Mouse (Mus musculus): Measurements from ENCODE around the gene Krt76. TPM values are rescaled to one million over a fixed set of nuclear protein-coding genes. Genes with fewer than 3 reads are reported as not detected.

Gene Krt76
- total and polyA plus RNA-seq, 2 experiments = not detected

GRCm38 (mm10) chr15:101904849-101905248 is 12.1 kb upstream of the Krt76 start:
- no peak for TF ChIP-seq POLR2A (IDR thresholded peaks at IDR 0.05; ENCODE audit: extremely low read depth, insufficient read depth, low read length)
- no peak for TF ChIP-seq CTCF (IDR thresholded peaks at IDR 0.05; ENCODE audit: low read depth, low read length)
- 86% methylated on average over 5 of the region's 5 CpGs for WGBS
- H3K9ac ChIP-seq (ENCODE audit: low read depth, low read length) = no peak overlapping the region
- peaks cover 3% of the 10 kb centered on the region; the same call in 1 of the 2 replicates for H3K4me1 ChIP-seq (ENCODE audit: control insufficient read depth, insufficient read depth, low read length)
- no peaks in the 10 kb centered on the region for H3K79me2 ChIP-seq (ENCODE audit: control insufficient read depth, insufficient read depth, low read length)
- H3K36me3 ChIP-seq (ENCODE audit: control insufficient read depth, insufficient read depth, low read length) = no peaks in the 10 kb centered on the region
- H3K27me3 ChIP-seq (ENCODE audit: control insufficient read depth, insufficient read depth, low read length) = no peaks in the 10 kb centered on the region; the same call in 1 of the 2 replicates
- H3K27ac ChIP-seq (replicated peaks; ENCODE audit: insufficient read depth, low read depth, low read length) = no peak overlapping the region
- H3K4me3 ChIP-seq (ENCODE audit: insufficient read depth, low read depth, low read length) = no peak overlapping the region
- DNase-seq (ENCODE audit: extremely low read depth, low read depth, low spot score) = no peak

DNA sequence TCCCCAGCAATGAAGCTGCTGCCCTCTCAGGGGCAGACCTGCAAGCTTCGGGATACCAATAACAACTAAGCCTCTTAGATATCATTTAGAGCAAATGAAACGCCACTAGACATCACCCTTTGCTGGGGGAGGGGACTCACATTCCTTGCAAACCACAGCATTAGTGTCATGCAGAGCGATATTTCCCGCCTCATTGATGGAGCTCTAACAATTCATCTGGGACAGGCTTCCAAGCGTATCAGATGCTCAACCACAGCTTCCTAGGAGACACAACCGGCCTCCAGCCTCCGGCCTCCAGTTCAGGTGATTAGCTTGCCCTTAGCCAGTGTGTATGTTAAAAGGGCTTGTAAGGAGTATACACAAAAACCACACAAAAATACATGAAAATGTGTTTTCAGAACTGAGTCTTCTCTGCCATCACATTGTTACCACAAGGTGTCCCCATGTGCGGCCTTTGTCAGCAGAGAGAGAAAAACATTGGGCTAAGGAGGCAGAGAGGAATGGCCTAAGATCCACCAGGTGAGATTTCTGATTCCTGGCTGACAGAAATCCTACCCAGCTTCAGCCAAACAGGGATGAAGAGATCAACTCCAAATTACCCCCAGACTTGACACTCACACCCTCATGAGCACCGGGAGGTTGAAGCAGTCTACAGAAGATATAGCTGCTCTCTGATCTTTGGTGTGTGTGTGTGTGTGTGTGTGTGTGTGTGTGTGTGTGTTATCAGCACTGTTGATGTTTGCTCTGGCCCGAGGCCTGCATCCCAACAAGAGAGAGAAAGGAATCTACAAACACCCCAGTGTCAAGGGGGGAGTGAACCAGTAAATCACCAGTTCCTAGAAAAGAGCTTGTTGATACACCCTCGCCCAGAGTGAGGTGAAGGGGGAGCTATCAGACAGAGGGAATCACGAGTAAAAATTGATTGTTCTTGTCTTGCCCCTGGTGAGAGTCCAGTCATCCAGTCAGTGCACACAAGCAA is 9.7 kb upstream of the Krt76 start:
- Histone ChIP-seq H3K4me3 (ENCODE audit: insufficient read depth, low read depth, low read length) (no peak overlapping the region), H3K27me3 (ENCODE audit: control insufficient read depth, insufficient read depth, low read length) (no peaks in the 10 kb centered on the region; the same call in 1 of the 2 replicates), H3K27ac (replicated peaks; ENCODE audit: insufficient read depth, low read depth, low read length) (no peak overlapping the region), H3K9ac (ENCODE audit: low read depth, low read length) (no peak overlapping the region), H3K36me3 (ENCODE audit: control insufficient read depth, insufficient read depth, low read length) (no peaks in the 10 kb centered on the region), H3K79me2 (ENCODE audit: control insufficient read depth, insufficient read depth, low read length) (no peaks in the 10 kb centered on the region), H3K4me1 (ENCODE audit: control insufficient read depth, insufficient read depth, low read length) (peaks cover 3% of the 10 kb centered on the region; the same call in 1 of the 2 replicates)
- TF ChIP-seq POLR2A (IDR thresholded peaks at IDR 0.05; ENCODE audit: extremely low read depth, insufficient read depth, low read length) (no peak), CTCF (IDR thresholded peaks at IDR 0.05; ENCODE audit: low read depth, low read length) (peak; percentile 25; the same call in 1 of the 2 replicates)
- WGBS = 55% methylated on average over 12 of the region's 12 CpGs
- peak; percentile 64 for DNase-seq (ENCODE audit: extremely low read depth, low read depth, low spot score)

DNA sequence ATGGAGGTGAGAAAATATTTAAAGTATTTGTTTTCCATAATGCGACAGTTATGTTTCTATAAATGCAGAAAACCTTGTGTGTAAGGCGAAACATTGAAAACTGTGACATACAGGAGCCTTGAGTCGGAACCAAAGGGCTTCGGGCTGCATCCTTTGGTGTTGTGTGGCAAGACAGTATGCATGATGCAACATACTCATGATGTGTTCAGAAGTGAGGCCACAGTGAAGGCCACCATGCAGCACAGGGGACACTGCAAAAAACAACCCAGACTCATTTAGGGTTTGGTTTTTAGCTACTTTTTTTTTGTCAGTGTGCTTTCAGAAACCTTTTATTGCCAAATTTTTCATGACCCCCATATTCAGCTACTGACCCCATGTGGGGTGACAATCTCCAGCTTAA is 2.5 kb upstream of the Krt76 start:
- H3K36me3 ChIP-seq (ENCODE audit: control insufficient read depth, insufficient read depth, low read length) = no peaks in the 10 kb centered on the region
- H3K4me3 ChIP-seq (ENCODE audit: insufficient read depth, low read depth, low read length) = no peak overlapping the region
- 87% methylated on average over 4 of the region's 4 CpGs for WGBS
- H3K4me1 ChIP-seq (ENCODE audit: control insufficient read depth, insufficient read depth, low read length) = no peaks in the 10 kb centered on the region
- H3K27ac ChIP-seq (replicated peaks; ENCODE audit: insufficient read depth, low read depth, low read length) = no peak overlapping the region
- DNase-seq (ENCODE audit: extremely low read depth, low read depth, low spot score) = no peak
- TF ChIP-seq CTCF (IDR thresholded peaks at IDR 0.05; ENCODE audit: low read depth, low read length) = no peak
- no peak for TF ChIP-seq POLR2A (IDR thresholded peaks at IDR 0.05; ENCODE audit: extremely low read depth, insufficient read depth, low read length)
- H3K27me3 ChIP-seq (ENCODE audit: control insufficient read depth, insufficient read depth, low read length) = no peaks in the 10 kb centered on the region; the same call in 1 of the 2 replicates
- no peak overlapping the region for H3K9ac ChIP-seq (ENCODE audit: low read depth, low read length)
- no peaks in the 10 kb centered on the region for H3K79me2 ChIP-seq (ENCODE audit: control insufficient read depth, insufficient read depth, low read length)

- WGBS = 29% methylated on average over 11 of the region's 11 CpGs
- Histone ChIP-seq H3K27me3 (ENCODE audit: control insufficient read depth, insufficient read depth, low read length) (no peaks in the 10 kb centered on the region), H3K27ac (replicated peaks; ENCODE audit: insufficient read depth, low read depth, low read length) (no peak overlapping the region), H3K4me1 (ENCODE audit: control insufficient read depth, insufficient read depth, low read length) (no peaks in the 10 kb centered on the region), H3K9ac (ENCODE audit: low read depth, low read length) (no peak overlapping the region), H3K36me3 (ENCODE audit: control insufficient read depth, insufficient read depth, low read length) (no peaks in the 10 kb centered on the region), H3K4me3 (ENCODE audit: insufficient read depth, low read depth, low read length) (no peak overlapping the region), H3K79me2 (ENCODE audit: control insufficient read depth, insufficient read depth, low read length) (no peaks in the 10 kb centered on the region)
- no peak for TF ChIP-seq POLR2A (IDR thresholded peaks at IDR 0.05; ENCODE audit: extremely low read depth, insufficient read depth, low read length)
- TF ChIP-seq CTCF (IDR thresholded peaks at IDR 0.05; ENCODE audit: low read depth, low read length) = no peak
- DNase-seq (ENCODE audit: extremely low read depth, low read depth, low spot score) = no peak
These were observed 12.9 kb downstream of the Krt76 start for GRCm38 (mm10) chr15:101879776-101880175.

DNA sequence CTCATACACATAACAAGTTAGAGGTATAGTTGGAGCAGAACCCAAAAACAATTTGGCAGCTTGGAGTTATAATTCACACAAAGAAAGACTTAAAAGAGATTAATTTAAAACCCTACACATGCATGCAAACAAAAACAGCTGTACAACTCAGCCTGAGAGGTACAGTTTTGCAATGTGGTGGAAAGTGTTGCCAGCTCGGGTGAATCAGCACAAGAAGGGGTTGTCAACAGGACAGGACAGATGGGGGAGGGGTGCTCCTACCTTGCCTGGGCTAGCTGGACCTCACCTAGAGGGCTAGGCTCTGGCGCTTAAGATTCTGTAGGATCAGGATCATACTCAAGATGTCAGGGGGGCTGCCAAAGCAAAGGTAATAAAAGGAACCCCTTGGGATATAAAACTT is 14.7 kb downstream of the Krt76 start:
- Histone ChIP-seq H3K9ac (ENCODE audit: low read depth, low read length) (no peak overlapping the region), H3K36me3 (ENCODE audit: control insufficient read depth, insufficient read depth, low read length) (no peaks in the 10 kb centered on the region), H3K27ac (replicated peaks; ENCODE audit: insufficient read depth, low read depth, low read length) (no peak overlapping the region), H3K27me3 (ENCODE audit: control insufficient read depth, insufficient read depth, low read length) (no peaks in the 10 kb centered on the region), H3K79me2 (ENCODE audit: control insufficient read depth, insufficient read depth, low read length) (no peaks in the 10 kb centered on the region), H3K4me3 (ENCODE audit: insufficient read depth, low read depth, low read length) (no peak overlapping the region), H3K4me1 (ENCODE audit: control insufficient read depth, insufficient read depth, low read length) (no peaks in the 10 kb centered on the region)
- WGBS = 45% methylated on average over 2 of the region's 2 CpGs
- DNase-seq (ENCODE audit: extremely low read depth, low read depth, low spot score) = peak; percentile 45
- no peak for TF ChIP-seq CTCF (IDR thresholded peaks at IDR 0.05; ENCODE audit: low read depth, low read length)
- TF ChIP-seq POLR2A (IDR thresholded peaks at IDR 0.05; ENCODE audit: extremely low read depth, insufficient read depth, low read length) = no peak

DNA sequence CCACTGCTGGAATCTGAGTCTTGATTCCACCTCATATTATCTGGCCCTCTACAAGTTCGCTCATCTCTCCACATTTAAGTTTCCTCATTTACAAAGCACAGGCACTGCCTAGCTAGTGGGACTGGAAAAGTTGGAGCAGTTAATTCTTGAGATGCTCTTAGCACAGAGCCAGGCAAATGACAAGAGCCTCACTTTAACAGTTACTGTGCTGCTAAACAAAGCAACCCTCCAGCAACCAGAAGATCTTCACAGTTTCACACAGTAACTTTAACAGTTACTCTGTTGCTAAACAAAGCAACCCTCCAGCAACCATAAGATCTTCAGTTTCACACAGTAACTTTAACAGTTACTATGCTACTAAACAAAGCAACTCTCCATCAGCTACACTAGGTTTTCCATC is 18.3 kb downstream of the Krt76 start:
- no peak for TF ChIP-seq POLR2A (IDR thresholded peaks at IDR 0.05; ENCODE audit: extremely low read depth, insufficient read depth, low read length)
- no peak for TF ChIP-seq CTCF (IDR thresholded peaks at IDR 0.05; ENCODE audit: low read depth, low read length)
- no peak overlapping the region for H3K9ac ChIP-seq (ENCODE audit: low read depth, low read length)
- WGBS = 61% methylated on average over 1 of the region's 1 CpGs

More for the DNA sequence above, 18.3 kb downstream of the Krt76 start:
- H3K4me1 ChIP-seq (ENCODE audit: control insufficient read depth, insufficient read depth, low read length) = no peaks in the 10 kb centered on the region
- H3K36me3 ChIP-seq (ENCODE audit: control insufficient read depth, insufficient read depth, low read length) = no peaks in the 10 kb centered on the region
- no peaks in the 10 kb centered on the region for H3K27me3 ChIP-seq (ENCODE audit: control insufficient read depth, insufficient read depth, low read length)
- no peak overlapping the region for H3K4me3 ChIP-seq (ENCODE audit: insufficient read depth, low read depth, low read length)
- no peak overlapping the region for H3K27ac ChIP-seq (replicated peaks; ENCODE audit: insufficient read depth, low read depth, low read length)
- DNase-seq (ENCODE audit: extremely low read depth, low read depth, low spot score) = no peak
- no peaks in the 10 kb centered on the region for H3K79me2 ChIP-seq (ENCODE audit: control insufficient read depth, insufficient read depth, low read length)

All from liver, adult 2 months (tissue).